Mouse (Mus musculus) intestine, postnatal 0 days (tissue): ENCODE results near the gene Smg6. TPM values are rescaled to one million over a fixed set of nuclear protein-coding genes. Genes with fewer than 3 reads are reported as not detected.

ENCODE experiments used
- ATAC-seq: fragments of 200-750 bp; cut with Nextera tagmentation; 2 replicates; pipeline ENCODE4 v1.8.0; 2017; ENCODE audit warnings: mild to moderate bottlenecking, moderate TSS enrichment, moderate library complexity
- H3K27ac ChIP-seq: fragments of 300-500 bp; sonication (generic); 2 replicates; pipeline ENCODE4 v1.5.1; 2014; ENCODE audit warnings: mild to moderate bottlenecking, low read depth, low read length, moderate library complexity
- H3K27me3 ChIP-seq: fragments of 300-500 bp; sonication (generic); replicated peaks from 2 replicates; pipeline ENCODE4 v1.6.1; 2014; ENCODE audit warnings: low read length, mixed read lengths; ENCODE audit not compliant: control insufficient read depth, insufficient read depth
- H3K36me3 ChIP-seq: fragments of 300-500 bp; sonication (generic); 2 replicates; pipeline ENCODE4 v1.6.1; 2014; ENCODE audit warnings: mild to moderate bottlenecking, moderate library complexity; ENCODE audit not compliant: control insufficient read depth, insufficient read depth
- H3K4me1 ChIP-seq: fragments of 300-500 bp; sonication (generic); replicated peaks from 2 replicates; pipeline ENCODE4 v1.6.1; 2014; ENCODE audit warnings: antibody characterized with exemption, low read length, mixed read lengths; ENCODE audit not compliant: control insufficient read depth, insufficient read depth
- H3K4me2 ChIP-seq: fragments of 300-500 bp; sonication (generic); replicated peaks from 2 replicates; pipeline ENCODE4 v1.6.1; 2014; ENCODE audit warnings: low read depth, mild to moderate bottlenecking, moderate library complexity
- H3K4me3 ChIP-seq: fragments of 300-500 bp; sonication (generic); 2 replicates; pipeline ENCODE4 v1.5.1; 2014; ENCODE audit warnings: low read depth, low read length
- H3K9ac ChIP-seq: fragments of 300-500 bp; sonication (generic); 2 replicates; pipeline ENCODE4 v1.6.1; 2014; ENCODE audit warnings: mild to moderate bottlenecking, low read depth, low read length
- H3K9me3 ChIP-seq: fragments of 300-500 bp; sonication (generic); 2 replicates; pipeline ENCODE4 v1.6.1; 2016; ENCODE audit warnings: mixed run types; ENCODE audit not compliant: control insufficient read depth
- CTCF ChIP-seq: sonication (generic); IDR thresholded peaks from 2 replicates; pipeline ENCODE4 v1.5.1; 2016; ENCODE audit warnings: low read depth, mild to moderate bottlenecking, control low read depth, antibody characterized with exemption, moderate library complexity
- WGBS: fragments of 180-500 bp; shearing (Covaris S2); extraction: QIAGEN DNeasy Blood & Tissue Kit; methylation state at CpG from one replicate; pipeline ENCODE4 v1.1.7; 2014; 5-methylcytosine and 5-hydroxymethylcytosine counted together
- polyA plus RNA-seq: library from polyadenylated mRNA; unstranded; fragments of >200 nt; fragmentation: Nextera tagmentation; extraction: Ambion mirVana; gene quantifications from 2 replicates; pipeline ENCODE4 v1.2.1, GENCODE M21; 2015

Gene Smg6
- polyA plus RNA-seq, 1 experiment from 2014 or later = 6.5 TPM

DNA sequence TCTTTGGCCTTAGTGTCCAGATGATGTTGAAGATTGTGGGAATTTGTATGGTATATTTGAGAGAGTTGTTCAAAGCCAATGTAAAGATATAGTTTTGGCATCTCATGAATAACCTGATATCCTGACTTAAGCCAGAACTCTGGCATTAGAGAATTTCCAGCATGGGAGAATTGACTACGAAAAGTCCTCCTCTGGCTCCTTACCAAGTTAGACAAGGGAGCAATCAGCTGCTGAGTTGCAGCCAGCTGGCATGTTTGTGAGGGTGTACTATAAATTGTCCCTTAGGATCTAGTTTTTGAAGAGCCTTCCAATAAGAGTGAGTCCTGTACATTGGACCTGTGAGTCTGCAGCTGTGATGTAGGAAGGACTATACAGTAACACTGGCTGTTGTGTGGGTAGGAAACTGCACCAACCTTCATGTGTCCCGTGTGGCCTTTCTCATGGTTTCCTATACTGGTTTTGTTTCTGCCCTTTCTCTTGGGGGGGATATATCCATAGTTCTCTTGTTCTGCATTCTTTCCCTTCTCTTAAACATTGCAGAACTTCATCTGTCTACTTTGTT is 37.3 kb downstream of the Smg6 start:
- ATAC-seq = no peak
- no peak overlapping the region for H3K4me3 ChIP-seq
- no peak overlapping the region for H3K9ac ChIP-seq
- H3K4me1 ChIP-seq = peaks cover 2% of the 10 kb centered on the region
- 70% methylated on average over 2 of the region's 2 CpGs for WGBS
- no peak overlapping the region for H3K4me2 ChIP-seq
- H3K27me3 ChIP-seq = no peaks in the 10 kb centered on the region
- TF ChIP-seq CTCF = no peak
- H3K9me3 ChIP-seq = no peaks in the 10 kb centered on the region
- H3K36me3 ChIP-seq = peaks cover 3% of the 10 kb centered on the region; the same call in 1 of the 2 replicates
- H3K27ac ChIP-seq = no peak overlapping the region

DNA sequence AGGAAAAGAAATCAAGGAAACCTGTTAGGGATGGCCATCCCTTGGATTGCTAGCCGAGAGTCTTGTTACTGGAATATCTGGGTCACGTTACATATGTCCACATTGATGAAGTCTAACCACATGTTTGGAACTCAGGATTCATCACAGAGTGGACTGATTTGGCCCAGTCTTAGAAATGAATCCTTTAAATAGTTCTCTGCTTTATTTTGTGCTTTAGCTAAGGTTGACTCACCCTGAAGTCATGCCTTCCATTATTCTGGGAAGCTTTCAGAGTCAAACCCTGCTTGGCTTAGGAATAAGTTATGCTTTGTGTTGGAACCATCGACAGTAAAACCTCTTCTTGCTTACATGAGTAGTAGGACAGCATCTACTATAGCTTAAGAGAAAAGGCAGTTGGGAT is 39.9 kb downstream of the Smg6 start:
- Histone ChIP-seq H3K9me3 (no peaks in the 10 kb centered on the region), H3K27ac (no peak overlapping the region), H3K4me3 (no peak overlapping the region), H3K36me3 (peaks cover 3% of the 10 kb centered on the region; the same call in 1 of the 2 replicates), H3K9ac (no peak overlapping the region), H3K4me1 (no peaks in the 10 kb centered on the region), H3K27me3 (no peaks in the 10 kb centered on the region), H3K4me2 (no peak overlapping the region)
- TF ChIP-seq CTCF = no peak
- WGBS = 83% methylated on average over 3 of the region's 3 CpGs
- ATAC-seq = no peak

DNA sequence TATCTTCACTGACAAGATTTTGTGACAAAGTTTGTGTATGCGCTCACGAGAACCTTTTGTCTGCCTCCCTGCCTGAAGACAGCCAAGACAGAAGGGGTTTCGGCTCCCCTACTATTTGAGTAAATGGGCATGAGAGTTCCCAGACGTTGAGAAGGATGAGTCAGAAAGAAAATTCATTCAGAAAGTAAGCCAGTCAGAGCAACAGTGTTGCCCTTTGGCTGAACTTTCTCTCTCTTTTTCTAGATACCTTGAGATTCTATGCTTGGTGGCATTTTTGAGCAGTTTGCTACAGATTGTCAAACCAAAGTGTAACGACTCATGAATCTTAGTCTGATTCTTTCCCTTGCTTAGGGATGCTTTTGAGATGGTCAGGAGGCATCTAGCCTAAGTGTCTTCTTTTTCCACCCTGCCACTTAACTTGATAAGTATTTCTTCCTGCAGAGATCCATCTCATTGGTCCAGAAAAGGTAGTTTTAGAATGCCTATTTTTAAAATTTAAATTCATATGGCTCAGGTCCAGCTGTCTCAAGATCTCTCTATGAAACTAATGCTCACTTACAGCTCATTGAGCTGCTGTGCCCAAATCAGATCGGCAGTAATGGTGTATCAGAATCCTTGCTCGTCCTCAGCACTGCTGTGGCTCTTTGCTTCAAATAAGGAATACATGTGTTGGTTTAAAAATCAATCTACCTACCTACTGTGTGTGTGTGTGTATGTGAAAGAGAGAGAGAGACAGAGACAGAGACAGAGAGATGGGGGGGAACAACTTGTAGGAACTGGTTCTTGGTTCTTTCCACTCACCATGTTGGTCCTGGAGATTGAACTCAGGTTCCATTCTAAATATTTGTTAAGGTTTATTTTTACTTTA is 47.9 kb downstream of the Smg6 start:
- no peak overlapping the region for H3K9ac ChIP-seq
- no peaks in the 10 kb centered on the region for H3K27me3 ChIP-seq
- H3K4me2 ChIP-seq = no peak overlapping the region
- no peaks in the 10 kb centered on the region for H3K36me3 ChIP-seq
- 83% methylated on average over 7 of the region's 7 CpGs for WGBS
- no peak overlapping the region for H3K27ac ChIP-seq
- TF ChIP-seq CTCF = no peak
- H3K4me1 ChIP-seq = no peaks in the 10 kb centered on the region
- no peaks in the 10 kb centered on the region for H3K9me3 ChIP-seq
- H3K4me3 ChIP-seq = no peak overlapping the region
- ATAC-seq = no peak

DNA sequence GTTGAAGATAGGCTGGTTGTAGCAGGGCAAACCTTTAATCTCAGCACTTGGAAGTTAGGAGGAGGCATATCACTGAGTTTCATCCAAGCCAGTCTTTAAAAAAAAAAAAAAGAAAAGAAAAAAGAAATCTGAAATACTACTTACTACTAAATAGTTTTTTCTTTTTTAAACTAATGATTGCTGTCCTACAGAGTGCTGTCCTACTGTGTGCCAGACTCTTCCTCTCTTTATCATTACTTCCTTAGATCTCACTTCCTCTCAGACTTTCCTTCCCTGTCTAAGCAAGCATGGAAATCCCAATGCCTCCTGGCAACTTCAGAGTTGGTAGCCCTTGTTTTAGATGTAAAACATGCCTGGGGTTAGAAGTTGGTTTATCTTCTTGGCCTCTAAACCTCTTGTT is 49.0 kb downstream of the Smg6 start:
- ATAC-seq = no peak
- H3K4me1 ChIP-seq = no peaks in the 10 kb centered on the region
- TF ChIP-seq CTCF = no peak

DNA sequence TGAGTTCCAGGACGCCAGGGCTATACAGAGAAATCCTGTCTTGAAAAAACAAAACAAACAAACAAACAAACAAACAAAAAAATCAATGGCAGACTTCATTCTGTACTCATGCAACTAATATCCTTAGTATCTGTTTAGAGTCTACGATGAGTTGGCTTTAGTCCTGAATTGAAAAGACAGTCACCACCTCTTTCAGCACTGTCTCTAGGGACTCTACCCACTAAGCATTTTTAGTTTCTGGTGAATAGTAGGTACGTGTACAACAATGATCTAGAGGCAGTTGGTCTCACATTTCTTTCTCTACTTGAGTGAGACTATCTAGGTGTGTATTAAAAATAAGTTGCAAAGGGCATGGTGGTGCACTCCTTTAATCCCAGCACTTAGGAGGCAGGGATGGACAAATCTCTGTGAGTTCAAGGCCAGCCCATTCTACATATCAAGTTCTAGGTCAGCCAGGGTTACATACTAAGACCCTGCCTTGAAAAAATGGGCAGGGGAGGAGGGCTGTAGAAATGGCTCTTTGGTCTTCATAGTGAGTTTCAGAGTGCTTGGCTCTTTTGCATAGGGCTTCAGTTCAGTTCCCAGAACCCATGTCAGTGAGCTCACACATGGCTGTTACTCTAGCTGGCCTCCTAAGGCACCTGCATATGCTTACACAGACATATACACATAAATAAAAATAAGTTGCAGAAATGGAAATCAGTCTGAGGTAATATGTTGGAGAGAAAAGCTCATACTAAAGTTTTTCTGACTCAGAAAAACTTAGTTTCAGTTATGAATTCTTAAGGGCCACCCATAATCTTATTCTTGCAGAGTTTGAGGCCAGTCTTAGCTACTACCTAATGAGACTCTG is 51.4 kb downstream of the Smg6 start:
- H3K27me3 ChIP-seq = no peaks in the 10 kb centered on the region
- peaks cover 4% of the 10 kb centered on the region for H3K36me3 ChIP-seq
- no peak for TF ChIP-seq CTCF
- H3K9me3 ChIP-seq = no peaks in the 10 kb centered on the region
- H3K9ac ChIP-seq = no peak overlapping the region
- H3K4me1 ChIP-seq = no peaks in the 10 kb centered on the region
- H3K27ac ChIP-seq = no peak overlapping the region
- no peak overlapping the region for H3K4me3 ChIP-seq
- ATAC-seq = no peak
- 90% methylated on average over 3 of the region's 3 CpGs for WGBS
- no peak overlapping the region for H3K4me2 ChIP-seq

More for the DNA sequence above, 49.0 kb downstream of the Smg6 start:
- no peaks in the 10 kb centered on the region for H3K36me3 ChIP-seq
- no peak overlapping the region for H3K4me3 ChIP-seq
- no peak overlapping the region for H3K9ac ChIP-seq
- H3K27ac ChIP-seq = no peak overlapping the region
- H3K9me3 ChIP-seq = no peaks in the 10 kb centered on the region
- no peaks in the 10 kb centered on the region for H3K27me3 ChIP-seq
- H3K4me2 ChIP-seq = no peak overlapping the region

DNA sequence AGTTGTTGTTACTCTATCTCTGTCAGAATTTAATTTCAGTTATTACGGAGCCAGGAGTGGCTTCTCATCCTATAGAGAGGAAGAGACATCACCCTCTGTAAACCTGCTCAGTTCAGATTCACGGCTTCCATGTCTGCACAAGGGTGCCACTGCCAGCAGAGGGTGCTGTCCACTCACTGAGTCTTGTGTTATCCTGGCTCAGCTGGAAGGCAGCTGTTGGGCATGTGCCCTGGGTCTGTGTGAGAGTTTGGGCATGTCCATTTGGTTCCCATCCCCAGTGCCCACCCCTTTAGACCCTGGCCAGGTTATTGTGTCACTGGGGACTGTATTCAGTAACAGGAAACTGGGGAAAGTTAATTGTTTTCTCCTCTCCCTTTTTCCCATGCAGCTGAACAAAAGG is 55.8 kb downstream of the Smg6 start:
- peaks cover 4% of the 10 kb centered on the region for H3K36me3 ChIP-seq
- no peak overlapping the region for H3K4me3 ChIP-seq
- H3K27ac ChIP-seq = no peak overlapping the region
- H3K9ac ChIP-seq = no peak overlapping the region
- TF ChIP-seq CTCF = peak; percentile 99
- no peaks in the 10 kb centered on the region for H3K27me3 ChIP-seq
- WGBS = 42% methylated on average over 2 of the region's 2 CpGs
- no peak overlapping the region for H3K4me2 ChIP-seq
- no peaks in the 10 kb centered on the region for H3K9me3 ChIP-seq
- peak; percentile 54 for ATAC-seq
- no peaks in the 10 kb centered on the region for H3K4me1 ChIP-seq
